Mouse (Mus musculus) spleen, postnatal 36 days (tissue): ENCODE data around the gene Slc39a11.
"Not testable (repeated sequence)": the region's sequence is repeated elsewhere in the genome, so short reads cannot be mapped to it uniquely, and the experiment has no call there.

Experiments used
- DNase-seq, 2 experiments: peaks; one replicate each; pipeline ENCODE4 v3.0.0; 2022; ENCODE audit warnings: low spot score in 2 of 2, mixed read lengths in 1 of 2

Slc39a11 gene

DNA sequence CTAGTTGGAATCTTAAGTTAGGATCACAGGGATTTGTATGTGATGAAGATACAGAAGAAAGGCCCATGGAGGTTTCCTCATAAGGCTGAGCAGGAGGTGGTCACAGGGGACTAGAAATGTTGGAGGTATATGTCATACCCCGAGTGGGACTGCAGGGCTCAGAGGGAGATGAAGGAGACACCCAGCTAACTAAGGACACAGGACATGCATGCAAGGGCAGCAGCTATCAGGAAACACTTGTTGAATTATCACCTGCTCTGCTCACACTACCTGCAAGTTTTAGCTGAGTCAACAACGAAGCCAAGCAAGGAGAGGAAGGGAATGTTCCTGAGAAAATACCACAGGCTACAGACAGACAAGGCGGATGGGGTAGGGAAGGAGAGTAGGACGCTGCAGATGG is 17.8 kb upstream of the Slc39a11 start:
- no peak for DNase-seq

DNA sequence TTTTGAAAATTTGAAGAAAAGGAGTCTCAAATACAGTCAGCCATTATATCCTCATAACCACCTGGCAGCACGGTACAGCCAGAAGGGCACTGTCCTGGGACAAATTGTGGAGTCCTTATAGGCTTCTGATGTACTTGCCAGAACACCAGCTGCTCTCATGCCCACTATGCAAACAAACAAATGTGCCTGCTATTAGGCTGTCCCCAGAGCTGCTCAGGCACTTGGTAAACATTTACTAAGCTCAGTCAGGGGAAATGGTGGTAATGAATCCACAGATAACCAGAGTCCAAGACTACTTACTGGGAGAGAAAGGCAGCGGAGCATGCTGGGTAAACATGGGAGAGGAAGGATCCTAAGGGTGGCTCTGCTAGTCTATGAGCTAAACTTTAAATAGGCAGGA is 17.2 kb upstream of the Slc39a11 start:
- no peak for DNase-seq

DNA sequence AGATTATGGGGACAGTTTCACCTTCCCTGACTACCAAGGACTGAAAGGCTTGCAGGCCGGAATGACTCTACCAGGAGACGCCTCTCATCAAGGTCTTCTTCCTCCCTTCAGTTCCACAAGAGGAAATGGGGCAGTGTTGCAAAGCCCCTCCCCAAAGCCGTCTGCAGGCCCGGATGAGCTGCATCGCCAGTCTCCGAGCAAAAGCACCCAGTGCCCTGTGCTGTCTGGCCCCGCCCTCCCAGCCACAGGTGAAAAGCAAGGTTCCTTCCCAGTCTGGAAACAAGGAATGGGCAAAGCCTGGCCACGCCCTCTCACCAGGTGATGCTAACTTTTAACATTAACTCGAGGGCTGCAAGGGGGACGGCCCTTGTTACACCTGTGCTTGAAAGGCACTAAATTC is 16.8 kb upstream of the Slc39a11 start:
- DNase-seq, result peak in 1 of 2 experiments; percentile 26

DNA sequence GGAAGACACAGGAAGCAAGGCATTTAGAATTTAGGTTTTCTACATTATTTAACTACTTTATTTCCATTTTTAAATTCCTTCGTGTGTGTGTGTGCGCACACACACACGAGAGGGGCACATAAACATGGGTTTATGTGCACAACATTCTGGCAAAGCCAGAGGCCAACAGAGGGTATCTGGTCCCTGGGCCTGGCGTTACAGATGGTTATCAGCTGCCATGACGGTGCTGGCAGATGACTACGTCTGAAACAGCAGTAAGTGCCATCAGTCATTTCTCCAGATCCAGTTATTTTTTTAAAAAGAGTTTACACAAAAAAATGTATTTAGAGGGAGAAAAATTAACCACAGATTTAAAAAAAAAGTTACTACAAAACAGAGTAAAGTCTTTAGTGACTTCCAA is 16.3 kb upstream of the Slc39a11 start:
- no peak for DNase-seq

DNA sequence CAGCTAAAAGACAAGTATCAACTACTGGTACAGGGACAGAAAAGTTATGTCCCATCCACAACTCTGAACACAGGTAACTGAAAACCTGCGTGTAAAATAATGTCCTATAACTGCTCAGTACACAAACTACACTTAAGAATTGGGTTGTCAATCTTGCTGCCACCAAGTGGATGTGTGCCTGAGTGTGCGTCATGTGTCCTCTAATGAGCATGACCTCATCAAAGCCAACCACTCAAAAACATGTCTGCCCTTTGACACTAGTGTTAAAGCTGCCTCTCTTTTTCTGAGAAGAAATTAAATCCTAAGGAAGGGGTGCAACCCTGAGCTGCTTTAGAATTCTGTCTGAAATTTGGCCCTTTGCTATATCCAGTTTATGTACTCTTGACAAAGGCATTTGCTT is 14.4 kb upstream of the Slc39a11 start:
- no peak for DNase-seq

DNA sequence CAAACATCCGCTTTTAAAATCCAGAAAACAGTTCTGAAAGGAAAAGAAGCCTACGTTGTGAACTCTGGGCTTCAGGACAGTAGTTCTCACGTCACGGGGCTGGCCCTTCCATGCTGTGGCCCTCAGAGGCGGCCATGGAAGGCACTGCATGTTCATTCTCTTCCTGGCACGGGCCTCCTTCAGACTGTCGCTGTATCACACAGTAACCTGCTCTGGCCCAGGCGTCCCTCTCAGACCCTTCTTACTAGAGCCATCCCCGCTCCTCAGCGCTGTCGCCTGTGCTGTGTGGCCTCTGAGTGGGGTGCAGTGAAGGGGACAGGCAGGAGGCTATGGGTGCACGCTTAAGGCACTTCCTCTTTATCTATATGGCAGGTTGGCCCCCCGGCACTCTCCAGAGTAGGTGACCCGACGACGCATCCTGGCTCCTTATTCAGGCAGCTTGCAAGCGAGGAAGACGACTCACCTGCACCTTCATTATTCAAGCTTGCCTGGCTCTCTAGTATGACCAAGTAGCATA is 12.0 kb upstream of the Slc39a11 start:
- no peak for DNase-seq

DNA sequence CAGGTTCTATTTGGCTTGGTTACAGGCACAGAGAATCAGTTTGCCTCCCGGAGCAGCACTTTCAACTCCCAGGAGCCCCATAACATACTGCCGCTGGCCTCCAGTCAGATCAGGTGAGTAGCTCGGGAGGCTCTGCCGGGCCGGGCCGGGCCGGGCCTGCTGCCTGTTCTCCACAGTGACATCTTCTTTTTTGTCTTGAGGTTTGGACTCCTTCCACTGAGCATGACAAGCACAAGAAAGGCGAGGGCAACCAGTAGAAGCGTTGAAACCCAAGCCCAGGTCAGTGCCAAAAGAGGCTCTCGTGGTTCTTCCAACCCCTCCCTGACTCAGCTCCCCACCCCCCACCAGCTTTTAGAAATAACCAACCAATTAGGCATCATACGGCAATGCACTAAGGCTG is 11.1 kb upstream of the Slc39a11 start:
- no peak for DNase-seq

DNA sequence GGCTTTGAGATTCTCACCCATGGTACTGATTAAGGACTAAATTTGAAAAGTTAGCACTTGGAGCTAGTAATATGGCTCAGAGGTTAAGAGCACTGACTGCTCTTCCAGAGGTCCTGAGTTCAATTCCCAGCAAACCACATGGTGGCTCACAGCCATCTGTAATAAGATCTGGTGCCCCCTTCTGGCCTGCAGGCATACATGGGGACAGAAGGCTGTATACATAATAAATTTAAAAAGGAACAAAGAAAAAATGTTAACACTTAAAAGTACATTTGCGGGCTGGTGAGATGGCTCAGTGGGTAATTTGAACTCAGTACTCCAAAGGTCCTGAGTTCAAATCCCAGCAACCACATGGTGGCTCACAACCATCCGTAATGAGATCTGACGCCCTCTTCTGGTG is 10.3 kb upstream of the Slc39a11 start:
- DNase-seq, result not testable (repeated sequence)

DNA sequence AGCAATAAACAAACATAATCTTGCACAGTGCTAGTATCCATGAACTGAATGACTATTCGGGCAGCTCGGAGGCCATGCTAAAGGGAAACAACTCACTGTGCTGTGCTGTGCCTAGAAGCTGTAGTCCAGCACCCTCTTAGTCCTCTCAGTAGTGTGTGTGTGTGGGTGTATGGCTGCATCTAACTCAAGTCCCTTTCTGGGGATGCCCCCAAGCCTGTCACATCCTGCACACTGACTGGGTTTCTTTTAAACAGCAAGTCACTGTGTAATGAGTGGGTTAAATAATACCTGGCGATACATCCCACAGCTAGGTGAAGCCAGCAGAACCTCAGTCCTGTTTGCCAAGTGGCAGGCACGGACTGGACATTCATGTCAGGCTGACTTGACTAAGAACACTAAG is 8.9 kb upstream of the Slc39a11 start:
- DNase-seq, result no peak

DNA sequence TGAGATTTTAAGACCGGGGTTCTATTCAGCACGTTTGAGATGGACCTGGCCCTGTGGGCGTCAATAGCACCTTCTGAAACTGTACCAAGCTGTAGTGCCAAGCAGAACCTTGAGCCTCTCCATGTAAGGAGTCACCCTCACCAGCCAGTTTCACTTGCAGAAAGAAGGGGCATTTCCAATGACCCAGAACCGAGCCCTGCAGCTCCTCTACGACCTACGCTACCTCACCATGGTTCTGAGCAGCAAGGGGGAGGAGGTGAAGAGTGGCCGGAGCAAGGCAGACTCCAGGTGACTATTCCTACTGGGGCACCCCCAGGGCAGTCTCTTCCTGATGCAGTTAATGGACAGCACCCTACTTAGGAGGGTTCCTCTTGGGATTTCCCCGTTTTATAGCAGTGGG is 8.4 kb upstream of the Slc39a11 start:
- no peak for DNase-seq

DNA sequence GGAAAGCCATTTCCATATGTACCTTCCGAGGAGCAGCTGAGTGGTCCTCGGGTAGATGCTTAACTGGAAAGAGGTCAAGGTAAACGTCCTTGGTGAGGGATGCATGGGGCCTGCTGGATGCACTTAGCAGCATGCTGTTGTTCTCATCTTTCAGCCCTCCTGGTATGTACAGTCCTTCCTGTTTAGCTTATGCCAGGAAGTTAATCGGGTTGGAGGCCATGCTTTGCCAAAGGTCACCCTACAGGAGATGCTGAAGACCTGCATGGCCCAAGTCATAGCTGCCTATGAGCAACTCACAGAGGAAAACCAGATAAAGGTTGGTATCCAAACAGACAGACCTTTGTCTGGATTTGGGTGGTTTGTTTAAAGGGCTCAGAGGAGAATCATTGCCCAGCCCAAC is 7.3 kb upstream of the Slc39a11 start:
- no peak for DNase-seq

DNA sequence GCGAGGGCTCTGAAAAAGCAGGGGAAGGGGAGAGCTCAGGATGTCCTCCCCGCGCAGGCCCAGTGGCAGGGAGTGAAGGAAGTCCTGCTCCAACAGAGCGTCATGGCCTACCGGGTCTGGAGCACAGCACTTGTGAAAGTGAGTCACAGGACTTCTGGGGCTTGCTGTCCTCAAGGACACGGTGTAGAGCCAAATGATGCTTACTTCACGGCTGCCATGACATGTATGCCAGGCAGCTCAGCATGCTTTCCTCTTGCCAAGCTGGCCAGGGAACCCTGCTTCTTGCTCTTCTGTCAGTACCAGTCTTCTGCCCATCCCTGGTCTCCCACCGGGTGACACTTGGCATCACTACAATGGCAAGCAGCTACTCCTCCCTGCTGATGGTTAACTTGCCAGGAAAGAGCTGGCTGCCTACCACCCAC is 6.6 kb upstream of the Slc39a11 start:
- no peak for DNase-seq

DNA sequence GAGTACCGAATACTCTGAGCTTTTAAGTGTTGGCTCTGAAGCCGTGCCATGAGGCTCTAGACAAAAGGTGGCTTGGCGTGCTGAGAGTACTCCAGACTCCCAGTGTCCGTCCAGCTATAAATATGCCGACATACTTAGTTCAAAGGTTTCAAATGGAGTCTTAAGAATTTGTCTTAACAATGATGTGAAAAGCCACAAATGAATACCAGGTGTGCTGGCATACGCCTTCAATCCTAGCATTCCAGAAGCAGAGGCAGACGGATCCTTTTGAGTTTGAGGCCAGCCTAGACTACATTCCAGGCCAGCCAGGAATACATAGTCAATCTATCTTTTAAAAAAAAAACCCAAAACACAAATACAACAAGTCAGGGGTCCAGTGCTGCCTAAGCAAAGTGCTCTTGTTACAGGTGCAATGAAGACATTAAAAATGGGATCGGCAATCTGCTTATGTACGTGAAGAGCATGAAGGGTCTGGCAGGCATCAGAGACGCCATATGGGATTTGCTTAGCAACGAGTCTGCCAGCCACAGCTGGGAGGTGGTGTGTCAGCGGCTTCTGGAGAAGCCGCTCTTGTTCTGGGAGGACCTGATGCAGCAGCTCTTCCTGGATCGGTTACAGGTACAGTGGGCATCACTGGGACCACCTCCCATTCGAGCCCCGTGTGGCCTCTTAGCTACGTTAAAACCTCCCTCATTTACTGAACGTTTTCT is 4.8 kb upstream of the Slc39a11 start:
- DNase-seq, result no peak

DNA sequence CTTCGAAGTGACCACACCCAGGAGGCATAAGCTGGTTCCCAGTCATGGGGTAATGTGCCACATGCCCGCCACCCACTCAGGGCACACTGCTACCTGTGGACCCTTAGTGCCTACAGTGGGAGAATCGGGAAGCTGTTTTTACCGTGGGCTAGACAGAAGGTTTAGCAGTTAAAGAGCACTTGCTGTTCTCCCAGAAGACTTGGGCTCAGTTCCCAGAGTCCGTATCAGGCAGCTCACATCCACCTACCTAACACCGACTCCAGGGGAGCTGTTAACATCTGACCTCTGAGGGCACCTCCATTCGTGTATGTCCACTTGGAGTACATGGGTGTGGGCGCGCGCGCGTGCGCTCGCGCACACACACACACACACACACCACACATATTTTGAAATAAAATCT is 4.2 kb upstream of the Slc39a11 start:
- no peak for DNase-seq

DNA sequence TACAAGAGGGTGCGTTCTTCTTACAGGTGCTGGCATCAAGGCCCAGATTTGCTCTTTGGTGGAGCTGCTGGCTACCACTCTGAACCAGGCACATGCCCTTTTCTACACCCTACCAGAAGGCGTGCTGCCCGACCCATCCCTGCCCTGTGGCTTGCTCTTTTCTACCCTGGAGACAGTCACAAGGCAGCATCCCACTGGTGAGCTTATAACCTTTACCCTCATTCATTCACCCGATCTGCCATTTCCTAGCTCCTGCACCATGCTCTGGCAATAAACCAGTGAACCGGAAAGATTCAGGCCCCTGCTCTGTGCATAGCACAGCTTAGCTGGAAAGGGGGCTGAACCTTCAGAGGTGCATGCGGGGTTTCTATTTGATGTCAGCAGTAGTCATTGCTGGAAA is 2.6 kb upstream of the Slc39a11 start:
- DNase-seq, result no peak

DNA sequence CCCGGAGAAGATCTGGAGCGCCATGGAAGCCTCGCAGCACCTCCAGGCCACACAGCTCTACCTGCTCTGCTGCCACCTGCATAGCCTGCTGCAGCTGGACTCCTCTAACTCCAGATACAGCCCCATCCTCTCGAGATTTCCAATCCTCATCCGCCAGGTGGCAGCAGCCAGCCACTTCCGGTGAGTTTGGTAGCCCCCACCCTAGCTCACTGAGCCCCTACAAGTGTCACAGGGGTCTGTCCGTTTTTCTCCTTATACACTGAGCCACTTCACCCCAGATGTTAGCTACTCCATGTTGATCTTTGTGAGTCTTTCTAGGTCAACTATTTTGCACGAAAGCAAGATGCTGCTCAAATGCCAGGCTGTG is 2.0 kb upstream of the Slc39a11 start:
- no peak for DNase-seq

DNA sequence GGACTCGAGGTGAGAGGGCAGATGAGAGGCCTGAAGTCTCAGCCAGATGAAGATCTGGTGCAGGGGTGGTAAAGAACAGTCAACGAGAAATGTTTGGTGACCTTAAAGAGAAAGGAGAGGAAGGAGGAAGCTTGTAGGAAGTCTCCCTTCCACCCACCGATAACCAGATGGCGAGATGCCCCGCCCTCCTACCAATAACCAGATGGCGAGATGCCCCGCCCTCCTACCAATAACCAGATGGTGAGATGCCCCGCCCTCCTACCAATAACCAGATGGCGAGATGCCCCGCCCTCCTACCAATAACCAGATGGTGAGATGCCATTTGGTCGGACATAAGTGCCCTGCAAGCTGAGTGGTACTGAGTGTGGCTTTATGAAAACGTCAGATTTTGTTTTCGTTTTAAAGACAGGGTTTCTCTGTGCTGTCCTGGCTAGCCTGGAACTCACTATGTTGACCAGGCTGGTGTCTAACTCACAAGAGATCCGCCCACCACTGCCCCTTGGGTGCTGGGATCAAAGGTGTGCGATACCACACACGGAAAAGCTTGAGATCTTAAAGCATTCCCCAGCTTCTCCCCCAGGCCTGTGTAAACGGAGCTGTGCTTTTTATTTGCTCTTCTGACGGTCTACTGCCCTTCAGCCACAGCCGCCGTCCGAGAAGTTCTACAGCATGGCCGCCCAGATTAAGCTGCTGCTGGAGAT is 1.5 kb upstream of the Slc39a11 start:
- peak in 1 of 2 experiments; percentile 28 for DNase-seq

DNA sequence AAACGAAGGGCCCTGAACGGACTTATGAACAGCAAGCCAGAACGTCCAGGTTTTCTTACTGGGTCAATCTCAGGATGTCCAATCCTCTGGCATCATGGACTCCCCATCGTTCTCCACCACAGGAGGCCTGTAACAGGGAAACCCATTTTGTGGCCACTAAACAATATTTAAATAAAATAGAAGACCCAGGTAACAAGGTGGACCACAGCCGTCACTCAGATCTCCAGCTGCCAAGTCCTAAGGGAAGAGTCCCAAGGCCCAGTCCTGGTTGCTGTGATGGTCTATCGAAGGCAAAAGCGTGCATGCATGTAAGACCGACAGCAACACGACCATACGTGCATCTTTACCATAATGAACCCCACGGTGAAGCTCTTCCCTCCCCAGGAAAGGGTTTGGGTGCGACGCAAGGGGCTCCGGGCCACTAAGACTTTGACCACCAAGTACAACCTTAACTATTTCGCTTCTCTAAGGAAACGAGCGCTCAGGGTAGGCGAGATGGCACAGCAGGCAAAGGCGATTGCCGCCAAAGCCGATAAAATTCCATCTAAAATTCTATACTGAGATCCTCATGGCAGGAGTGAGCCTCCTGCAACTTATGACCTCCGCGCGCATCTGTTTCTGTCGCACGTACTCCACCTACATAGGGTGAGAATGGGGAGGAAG is 1.1 kb downstream of the Slc39a11 start, which contains the start of gene Cog1:
Cog1 (plus strand) TSS at position 480 of the 663 bp plus-strand sequence.
- DNase-seq, result no peak

DNA sequence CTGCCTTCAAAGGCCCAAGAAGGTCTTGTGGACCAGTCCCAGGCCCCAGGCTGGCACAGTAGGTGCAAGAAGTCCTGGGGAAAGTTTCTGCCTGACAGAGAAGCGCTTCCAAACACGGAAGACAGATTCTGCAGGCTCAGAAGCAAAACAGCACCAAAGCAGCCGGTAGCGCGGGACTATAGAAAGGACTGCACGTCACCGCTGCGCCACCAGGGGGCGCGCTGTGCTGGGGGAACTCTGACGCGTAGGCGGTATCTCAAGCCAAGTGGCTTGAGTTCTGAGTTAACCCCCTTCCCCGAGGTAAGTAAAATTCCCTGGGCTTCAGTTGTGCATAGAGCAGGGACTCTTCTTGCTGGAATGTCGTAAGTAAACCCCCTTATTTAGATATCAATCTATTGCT is 1.7 kb downstream of the Slc39a11 start:
- DNase-seq, result peak; percentile 72 to 84

DNA sequence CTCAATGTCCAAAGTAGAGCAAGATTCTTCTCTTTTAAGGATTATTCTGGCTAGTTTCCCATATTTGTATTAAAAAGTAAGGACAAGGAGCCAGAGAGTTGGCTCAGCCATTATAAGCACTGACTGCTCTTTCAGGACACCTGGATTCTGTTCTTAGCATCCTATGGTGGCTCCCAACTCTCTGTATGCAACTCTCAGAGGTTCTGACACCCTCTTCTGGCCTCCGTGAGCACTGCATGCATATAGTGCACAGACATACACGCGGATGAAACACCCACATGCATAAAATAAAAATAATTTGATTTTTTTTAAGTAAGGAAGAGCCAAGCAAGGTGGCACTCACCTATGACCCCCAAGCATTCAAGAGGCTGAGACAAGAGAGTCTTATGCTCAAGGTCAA is 4.7 kb downstream of the Slc39a11 start:
- DNase-seq, result no peak

DNA sequence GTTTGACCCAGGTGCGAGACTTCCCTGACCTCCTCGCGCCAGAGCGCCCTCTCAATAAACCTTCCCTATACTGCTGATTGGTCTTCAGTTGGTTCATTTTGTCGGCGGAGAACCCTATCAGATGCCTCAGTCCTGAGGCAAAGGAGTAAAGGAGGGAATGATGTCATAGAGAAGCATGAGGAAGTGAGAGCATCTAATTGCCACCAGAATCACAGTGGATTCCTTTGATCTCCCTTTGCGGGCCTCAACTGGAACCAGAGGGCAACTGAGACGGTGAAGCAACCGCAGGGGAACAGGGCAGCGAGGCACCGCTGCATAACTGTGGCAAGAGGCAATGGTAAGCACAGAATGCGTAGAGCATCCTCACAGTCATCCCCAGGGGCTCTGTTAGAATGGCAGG is 11.2 kb downstream of the Slc39a11 start:
- no peak for DNase-seq

DNA sequence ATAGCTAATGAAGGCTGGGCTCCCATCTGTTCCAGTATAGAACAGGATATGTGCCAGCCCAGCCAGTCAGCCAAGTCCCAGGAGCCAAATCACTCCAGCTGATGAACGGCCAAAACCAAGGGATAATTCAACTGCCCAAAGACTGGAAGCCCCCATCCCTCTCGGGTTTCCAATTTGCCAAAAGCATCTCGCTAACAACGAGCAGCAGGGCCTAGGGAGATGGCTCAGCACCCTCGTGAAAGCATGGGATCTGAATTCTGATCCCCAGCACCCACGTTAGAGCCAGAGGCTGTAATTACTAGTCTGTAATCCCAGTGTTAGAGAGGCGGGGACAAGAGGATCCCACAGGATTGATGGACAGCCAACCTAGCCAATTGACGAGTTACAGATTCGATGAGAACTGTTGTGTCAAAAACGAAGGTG is 15.2 kb downstream of the Slc39a11 start:
- no peak for DNase-seq

DNA sequence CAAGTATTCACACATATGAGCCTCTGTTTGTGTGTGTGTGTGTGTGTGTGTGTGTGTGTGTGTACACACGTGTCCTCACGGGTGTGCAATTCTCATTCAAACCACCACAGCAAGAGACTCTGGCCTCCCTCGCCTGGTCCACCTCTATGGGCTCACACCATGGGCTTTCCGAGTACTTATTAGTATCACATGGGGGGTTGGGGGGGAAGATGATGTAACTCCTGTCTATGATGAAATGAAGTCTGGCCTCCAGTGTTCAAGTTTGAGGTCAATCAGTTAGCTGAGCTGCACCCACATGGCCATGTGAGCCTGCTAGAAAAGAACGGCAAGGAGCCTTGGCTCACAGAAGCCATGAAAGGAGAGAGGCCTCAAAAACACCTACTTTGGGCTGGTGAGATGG is 16.5 kb downstream of the Slc39a11 start:
- no peak for DNase-seq
